24 mouse cellular contexts compared by ENCODE assay signal in the genomic region with DNA sequence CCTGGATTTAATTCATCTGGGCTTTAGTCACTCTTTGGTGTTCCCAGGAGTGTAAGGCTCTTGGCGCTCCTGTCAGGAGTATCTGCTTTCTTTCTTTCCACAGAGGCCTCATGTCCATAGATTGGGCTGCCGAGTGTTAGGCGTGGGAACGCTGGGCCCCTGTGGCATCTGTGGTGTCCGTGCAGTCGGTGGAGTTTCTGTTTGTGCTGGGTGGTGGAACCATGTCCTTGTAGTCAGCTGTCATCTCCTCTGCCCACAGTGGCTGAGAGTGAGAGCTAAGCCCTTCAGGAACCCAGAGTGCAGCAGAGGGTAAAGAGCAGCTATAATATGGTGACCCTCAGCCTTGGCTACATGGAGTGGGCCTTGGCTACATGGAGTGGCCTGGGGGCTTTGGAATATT.
DNase-seq lines count a peak whose midpoint lies in the region; ATAC-seq and TF ChIP-seq lines count a peak whose summit lies in the region.
"Had no signal": no experiment of that assay in that cellular context is flagged by ENCODE, and none has a peak within 500 bp of the region (broad histone marks: within the 10 kb centered on the region; RNA-seq: fewer than 3 reads in every experiment).

No protein-coding gene starts in this region.

- 0 out of 2 replicates have a peak overlapping the region, but pooled peaks have one; percentile 17 for H3K9ac ChIP-seq in heart, embryonic 11.5 days (ENCODE audit: low read depth, low read length)
- H3K9ac ChIP-seq in heart, postnatal 0 days (replicated peaks; ENCODE audit: low read depth, low read length), result no peak overlapping the region
- H3K9ac ChIP-seq in intestine, embryonic 16.5 days (ENCODE audit: low read depth, low read length), result no peak overlapping the region
- H3K9ac ChIP-seq: embryonic facial prominence, embryonic 12.5 days; forebrain, postnatal 0 days; hindbrain, embryonic 15.5 days; liver, embryonic 13.5 days; neural tube, embryonic 13.5 days had no signal

- 36% methylated on average over 6 of the region's 6 CpGs for WGBS in heart, embryonic 11.5 days (ENCODE audit: insufficient replicate concordance)
- WGBS in heart, postnatal 0 days, result 26% methylated on average over 6 of the region's 6 CpGs
- 80% methylated on average over 6 of the region's 6 CpGs for WGBS in intestine, embryonic 16.5 days
- 89% methylated on average over 6 of the region's 6 CpGs for WGBS in small intestine, adult 2 months

- intact Hi-C loops in heart, postnatal 14 days (cut with DNase I), result no loop called here
- intact Hi-C loops in heart, postnatal 10 days (cut with DNase I), result no loop called here

- no peak for DNase-seq in heart, postnatal 14 days
- peak; percentile 38 for DNase-seq in heart, postnatal 0 days (ENCODE audit: low spot score)
- DNase-seq in heart, postnatal 10 days, result no peak
- DNase-seq in c-Kit-positive CD71-positive TER-119-positive erythroid progenitor cells, embryonic 14.5 days (ENCODE audit: low spot score), result no peak
- DNase-seq: adrenal gland, postnatal 14 days; cerebellum, adult 11 months; cerebellum, adult 9-11 months; forebrain, postnatal 0 days; gastrocnemius, postnatal 14 days; heart, adult 11 months; kidney, postnatal 25 days; liver, embryonic 13.5 days; lung, adult 2 months; right cerebral cortex, postnatal 25 days had no signal

- no peak for TF ChIP-seq CTCF in heart, postnatal 0 days (IDR thresholded peaks at IDR 0.05; ENCODE audit: low read depth)
- no peak for TF ChIP-seq CTCF in small intestine, adult 2 months (IDR thresholded peaks at IDR 0.05; ENCODE audit: extremely low read depth, insufficient read length, insufficient replicate concordance, low read depth, low read length)

- no peak for TF ChIP-seq POLR2A in small intestine, adult 2 months (IDR thresholded peaks at IDR 0.05; ENCODE audit: low read depth, low read length)

- no peak overlapping the region for H3K4me3 ChIP-seq in heart, embryonic 11.5 days (ENCODE audit: low read depth, low read length)
- no peak overlapping the region for H3K4me3 ChIP-seq in heart, postnatal 0 days (ENCODE audit: low read depth, low read length)
- no peak overlapping the region for H3K4me3 ChIP-seq in intestine, embryonic 16.5 days (ENCODE audit: low read length)
- no peak overlapping the region for H3K4me3 ChIP-seq in small intestine, adult 2 months (ENCODE audit: low read depth, low read length)
- H3K4me3 ChIP-seq: embryonic facial prominence, embryonic 12.5 days; hindbrain, embryonic 15.5 days; layer of hippocampus, adult 2 months; liver, embryonic 13.5 days; myocyte; neural tube, embryonic 13.5 days had no signal

- no peak; the same call in 1 of the 2 replicates for ATAC-seq in heart, embryonic 11.5 days (replicated peaks; ENCODE audit: insufficient number of reproducible peaks, low FRiP score, low TSS enrichment)
- ATAC-seq in heart, postnatal 0 days (ENCODE audit: insufficient read depth, low read depth), result peak; percentile 74
- peak; percentile 71; the same call in 1 of the 2 replicates for ATAC-seq in intestine, embryonic 16.5 days
- ATAC-seq: CD4-positive, CD25-positive, alpha-beta regulatory T cell, adult 4 months; forebrain, postnatal 0 days; midbrain, embryonic 16.5 days had no signal

- H3K27me3 ChIP-seq in heart, embryonic 11.5 days (ENCODE audit: control insufficient read depth, insufficient read depth, low read length), result no peaks in the 10 kb centered on the region
- no peaks in the 10 kb centered on the region for H3K27me3 ChIP-seq in heart, postnatal 0 days (ENCODE audit: control insufficient read depth, insufficient read depth, low read length)
- no peaks in the 10 kb centered on the region for H3K27me3 ChIP-seq in intestine, embryonic 16.5 days (replicated peaks; ENCODE audit: control insufficient read depth, insufficient read depth, low read length)
- H3K27me3 ChIP-seq in small intestine, adult 2 months (ENCODE audit: control insufficient read depth, insufficient read depth, low read length), result no peaks in the 10 kb centered on the region
- H3K27me3 ChIP-seq: embryonic facial prominence, embryonic 12.5 days; hindbrain, embryonic 15.5 days; liver, embryonic 13.5 days; neural tube, embryonic 13.5 days had no signal

- H3K4me2 ChIP-seq in heart, embryonic 11.5 days, result no peak overlapping the region
- H3K4me2 ChIP-seq in heart, postnatal 0 days (ENCODE audit: low read depth, low read length), result no peak overlapping the region
- no peak overlapping the region for H3K4me2 ChIP-seq in intestine, embryonic 16.5 days (ENCODE audit: low read depth, low read length)
- H3K4me2 ChIP-seq: embryonic facial prominence, embryonic 12.5 days; hindbrain, embryonic 15.5 days; liver, embryonic 13.5 days; neural tube, embryonic 13.5 days had no signal

- H3K9me3 ChIP-seq in heart, embryonic 11.5 days (replicated peaks; ENCODE audit: control insufficient read depth, low read length), result no peaks in the 10 kb centered on the region
- H3K9me3 ChIP-seq in heart, postnatal 0 days (replicated peaks; ENCODE audit: control insufficient read depth, low read length), result no peaks in the 10 kb centered on the region
- no peaks in the 10 kb centered on the region for H3K9me3 ChIP-seq in intestine, embryonic 16.5 days (ENCODE audit: control insufficient read depth, low read length)
- H3K9me3 ChIP-seq: embryonic facial prominence, embryonic 12.5 days; hindbrain, embryonic 15.5 days; liver, embryonic 13.5 days; neural tube, embryonic 13.5 days had no signal

- H3K4me1 ChIP-seq in heart, embryonic 11.5 days (ENCODE audit: control insufficient read depth, insufficient read depth, low read length), result peaks cover 16% of the 10 kb centered on the region
- H3K4me1 ChIP-seq in heart, postnatal 0 days (ENCODE audit: control insufficient read depth, insufficient read depth), result peaks cover 9% of the 10 kb centered on the region
- no peaks in the 10 kb centered on the region for H3K4me1 ChIP-seq in intestine, embryonic 16.5 days (ENCODE audit: control insufficient read depth, insufficient read depth, low read length)
- H3K4me1 ChIP-seq in small intestine, adult 2 months (ENCODE audit: control insufficient read depth, insufficient read depth, insufficient read length, low read length), result no peaks in the 10 kb centered on the region
- H3K4me1 ChIP-seq: hindbrain, embryonic 15.5 days; neural tube, embryonic 13.5 days had no signal

- peak overlapping the region; percentile 76 for H3K27ac ChIP-seq in heart, embryonic 11.5 days (ENCODE audit: low read depth, low read length)
- peak overlapping the region; percentile 48 for H3K27ac ChIP-seq in heart, postnatal 0 days (ENCODE audit: low read depth)
- H3K27ac ChIP-seq in intestine, embryonic 16.5 days (ENCODE audit: low read length), result no peak overlapping the region
- peak overlapping the region; percentile 15; the same call in 1 of the 2 replicates for H3K27ac ChIP-seq in small intestine, adult 2 months (ENCODE audit: insufficient read depth, low read depth, low read length)
- H3K27ac ChIP-seq: embryonic facial prominence, embryonic 12.5 days; hindbrain, embryonic 15.5 days; layer of hippocampus, adult 2 months; liver, embryonic 13.5 days; neural tube, embryonic 13.5 days had no signal

- no peak for TF ChIP-seq EP300 in heart, postnatal 0 days (IDR thresholded peaks at IDR 0.05; ENCODE audit: low read depth)

- H3K36me3 ChIP-seq in heart, embryonic 11.5 days (ENCODE audit: control insufficient read depth, insufficient read depth, low read length), result no peaks in the 10 kb centered on the region
- H3K36me3 ChIP-seq in heart, postnatal 0 days (replicated peaks; ENCODE audit: control insufficient read depth, insufficient read depth, low read length), result peaks cover 25% of the 10 kb centered on the region
- no peaks in the 10 kb centered on the region; the same call in 1 of the 2 replicates for H3K36me3 ChIP-seq in intestine, embryonic 16.5 days (ENCODE audit: control insufficient read depth, insufficient read depth, low read length)
- H3K36me3 ChIP-seq in small intestine, adult 2 months (ENCODE audit: control insufficient read depth, insufficient read depth, low read length), result peaks cover 11% of the 10 kb centered on the region
- H3K36me3 ChIP-seq: embryonic facial prominence, embryonic 12.5 days; liver, embryonic 13.5 days had no signal
